Mouse (Mus musculus): ENCODE measurements around the gene Fshr.

Gene Fshr

GRCm38 (mm10) chr17:89034627-89035026 lies 165.8 kb downstream of the Fshr start:
- no peak for DNase-seq (ENCODE audit: low read depth, low spot score)

GRCm38 (mm10) chr17:89032981-89033380 lies 167.5 kb downstream of the Fshr start:
- DNase-seq (ENCODE audit: low read depth, low spot score) = no peak

GRCm38 (mm10) chr17:89019518-89019917 lies 181.0 kb downstream of the Fshr start:
- no peak for DNase-seq (ENCODE audit: low read depth, low spot score)

GRCm38 (mm10) chr17:89017002-89017401 lies 183.5 kb downstream of the Fshr start:
- no peak for DNase-seq (ENCODE audit: low read depth, low spot score)

- no peak for DNase-seq (ENCODE audit: low read depth, low spot score)
Measured at GRCm38 (mm10) chr17:89013691-89014090, 186.8 kb downstream of the Fshr start.

GRCm38 (mm10) chr17:89009117-89009516 lies 191.4 kb downstream of the Fshr start:
- no peak for DNase-seq (ENCODE audit: low read depth, low spot score)

- DNase-seq (ENCODE audit: low read depth, low spot score) = no peak
Measured at GRCm38 (mm10) chr17:89008680-89009079, 191.8 kb downstream of the Fshr start.

GRCm38 (mm10) chr17:89005959-89006358 lies 194.5 kb downstream of the Fshr start:
- DNase-seq (ENCODE audit: low read depth, low spot score) = no peak

- no peak for DNase-seq (ENCODE audit: low read depth, low spot score)
Measured at GRCm38 (mm10) chr17:88999907-89000306, 200.6 kb downstream of the Fshr start.

GRCm38 (mm10) chr17:88998243-88998642 lies 202.2 kb downstream of the Fshr start:
- DNase-seq (ENCODE audit: low read depth, low spot score) = no peak

- no peak for DNase-seq (ENCODE audit: low read depth, low spot score)
Measured at GRCm38 (mm10) chr17:88991238-88991637, 209.2 kb downstream of the Fshr start.

- no peak for DNase-seq (ENCODE audit: low read depth, low spot score)
Measured at GRCm38 (mm10) chr17:88980708-88981355, 219.6 kb downstream of the Fshr start.

- DNase-seq (ENCODE audit: low read depth, low spot score) = no peak
Measured at GRCm38 (mm10) chr17:88974538-88974937, 225.9 kb downstream of the Fshr start.

GRCm38 (mm10) chr17:88966028-88966427 lies 234.4 kb downstream of the Fshr start:
- DNase-seq (ENCODE audit: low read depth, low spot score) = no peak

GRCm38 (mm10) chr17:88954011-88954410 lies 246.5 kb downstream of the Fshr start:
- peak; percentile 25 for DNase-seq (ENCODE audit: low read depth, low spot score)

- peak; percentile 2 for DNase-seq (ENCODE audit: low read depth, low spot score)
Measured at GRCm38 (mm10) chr17:88938153-88938681, 262.3 kb downstream of the Fshr start.

GRCm38 (mm10) chr17:88937341-88938152 lies 262.9 kb downstream of the Fshr start:
- peak; percentile 51 for DNase-seq (ENCODE audit: low read depth, low spot score)

GRCm38 (mm10) chr17:88936941-88937340 lies 263.5 kb downstream of the Fshr start:
- no peak for DNase-seq (ENCODE audit: low read depth, low spot score)

All from R1 (cell line).